Comparison of ENCODE assay signal across 8 mouse cellular contexts in genomic region chr11:42182825-42183152, GRCm38 (mm10). TPM values are rescaled to one million over a fixed set of nuclear protein-coding genes. Genes with fewer than 3 reads are reported as not detected.
DNase-seq lines count a peak whose midpoint lies in the region; ATAC-seq lines count a peak whose summit lies in the region.

Gene Gabra1 (minus strand): TSS chr11:42182930.

- H3K4me3 ChIP-seq in kidney, embryonic 15.5 days (replicated peaks): peak within 1 kb of the TSS; percentile 58
- peak within 1 kb of the TSS; percentile 60 for H3K4me3 ChIP-seq in heart, embryonic 16.5 days (ENCODE audit: low read length)
- peak within 1 kb of the TSS; percentile 44 for H3K4me3 ChIP-seq in limb, embryonic 11.5 days (ENCODE audit: low read depth, low read length)
- H3K4me3 ChIP-seq in neural tube, embryonic 15.5 days (replicated peaks): peak within 1 kb of the TSS; percentile 50

- ATAC-seq in kidney, embryonic 15.5 days (replicated peaks; ENCODE audit: low FRiP score): peak; percentile 87
- no peak; the same call in 1 of the 2 replicates for ATAC-seq in heart, embryonic 16.5 days (replicated peaks; ENCODE audit: extremely low read depth, insufficient read depth, low FRiP score)
- ATAC-seq in limb, embryonic 11.5 days (ENCODE audit: insufficient number of reproducible peaks, low FRiP score, low TSS enrichment, low read depth): peak; percentile 37; the same call in 1 of the 2 replicates
- peak; percentile 90 for ATAC-seq in neural tube, embryonic 15.5 days (ENCODE audit: low FRiP score)
- no peak for ATAC-seq in erythroblast, adult 5-6 weeks (replicated peaks; ENCODE audit: low FRiP score, poor library complexity, severe bottlenecking)

- peak within 1 kb of the TSS; percentile 87 for H3K4me2 ChIP-seq in kidney, embryonic 15.5 days
- peak within 1 kb of the TSS; percentile 88 for H3K4me2 ChIP-seq in heart, embryonic 16.5 days (ENCODE audit: low read depth, low read length)
- H3K4me2 ChIP-seq in limb, embryonic 11.5 days (ENCODE audit: low read depth, severe bottlenecking): peak within 1 kb of the TSS; percentile 73
- H3K4me2 ChIP-seq in neural tube, embryonic 15.5 days: peak within 1 kb of the TSS; percentile 90

- H3K9ac ChIP-seq in kidney, embryonic 15.5 days: peak within 1 kb of the TSS; percentile 60
- H3K9ac ChIP-seq in heart, embryonic 16.5 days (ENCODE audit: low read length): peak within 1 kb of the TSS; percentile 59
- H3K9ac ChIP-seq in limb, embryonic 11.5 days (ENCODE audit: low read length): peak within 1 kb of the TSS; percentile 43; the same call in 1 of the 2 replicates
- peak within 1 kb of the TSS; percentile 47 for H3K9ac ChIP-seq in neural tube, embryonic 15.5 days (replicated peaks)

- H3K4me1 ChIP-seq in kidney, embryonic 15.5 days: peaks cover 9% of the 10 kb centered on the region
- H3K4me1 ChIP-seq in heart, embryonic 16.5 days (ENCODE audit: control insufficient read depth, insufficient read depth, low read length): peaks cover 3% of the 10 kb centered on the region; the same call in 1 of the 2 replicates
- H3K4me1 ChIP-seq in limb, embryonic 11.5 days (ENCODE audit: control insufficient read depth, insufficient read depth, low read length): no peaks in the 10 kb centered on the region
- H3K4me1 ChIP-seq in neural tube, embryonic 15.5 days: peaks cover 15% of the 10 kb centered on the region; the same call in 1 of the 2 replicates

- peaks cover 20% of the 10 kb centered on the region for H3K27me3 ChIP-seq in kidney, embryonic 15.5 days
- H3K27me3 ChIP-seq in heart, embryonic 16.5 days (ENCODE audit: control insufficient read depth, insufficient read depth, low read length): peaks cover 7% of the 10 kb centered on the region
- 0 out of 2 replicates have a peak, but pooled peaks cover 2% of the 10 kb centered on the region for H3K27me3 ChIP-seq in limb, embryonic 11.5 days (ENCODE audit: control insufficient read depth, insufficient read depth, low read length)
- 0 out of 2 replicates have a peak, but pooled peaks cover 3% of the 10 kb centered on the region for H3K27me3 ChIP-seq in neural tube, embryonic 15.5 days (replicated peaks)

- DNase-seq in kidney, adult 11 months: no peak
- DNase-seq in cerebellum, adult 9-11 months: peak; percentile 69
- DNase-seq in limb, embryonic 11.5 days (ENCODE audit: low spot score): peak; percentile 41
- DNase-seq in urinary bladder, postnatal 14 days (ENCODE audit: low spot score): no peak

- H3K27ac ChIP-seq in kidney, embryonic 15.5 days: no peak within 1 kb of the TSS
- no peak within 1 kb of the TSS for H3K27ac ChIP-seq in heart, embryonic 16.5 days (ENCODE audit: low read length)
- H3K27ac ChIP-seq in limb, embryonic 11.5 days (replicated peaks; ENCODE audit: low read depth, low read length): no peak within 1 kb of the TSS
- peak within 1 kb of the TSS; percentile 74 for H3K27ac ChIP-seq in neural tube, embryonic 15.5 days (replicated peaks)

- WGBS in kidney, embryonic 15.5 days: 2% methylated on average over 13 of the region's 13 CpGs
- 3% methylated on average over 13 of the region's 13 CpGs for WGBS in heart, embryonic 16.5 days
- 3% methylated on average over 13 of the region's 13 CpGs for WGBS in limb, embryonic 11.5 days
- WGBS in neural tube, embryonic 15.5 days: under 1% methylated on average over 13 of the region's 13 CpGs

- no peaks in the 10 kb centered on the region for H3K9me3 ChIP-seq in kidney, embryonic 15.5 days (replicated peaks)
- no peaks in the 10 kb centered on the region for H3K9me3 ChIP-seq in heart, embryonic 16.5 days (replicated peaks; ENCODE audit: control insufficient read depth, low read length)
- no peaks in the 10 kb centered on the region for H3K9me3 ChIP-seq in limb, embryonic 11.5 days (ENCODE audit: control insufficient read depth, low read length)
- no peaks in the 10 kb centered on the region for H3K9me3 ChIP-seq in neural tube, embryonic 15.5 days (replicated peaks)

- H3K36me3 ChIP-seq in kidney, embryonic 15.5 days: no peaks in the 10 kb centered on the region
- no peaks in the 10 kb centered on the region for H3K36me3 ChIP-seq in heart, embryonic 16.5 days (ENCODE audit: control insufficient read depth, insufficient read depth)
- H3K36me3 ChIP-seq in limb, embryonic 11.5 days (ENCODE audit: control insufficient read depth, insufficient read depth, low read length): no peaks in the 10 kb centered on the region
- no peaks in the 10 kb centered on the region for H3K36me3 ChIP-seq in neural tube, embryonic 15.5 days

RNA-seq across cellular contexts. Expression of gene Gabra1, which starts in this region (rescaled TPM):
- 2.5 and 2.8 TPM in 2 replicates for polyA plus RNA-seq in kidney, embryonic 15.5 days (2015; fragmentation: Nextera tagmentation; extraction: Ambion mirVana)
- 0.79 and 1.0 TPM in 2 replicates for polyA plus RNA-seq in heart, embryonic 16.5 days (2015; fragmentation: Nextera tagmentation; extraction: Ambion mirVana)
- polyA plus RNA-seq in limb, embryonic 11.5 days (2014; fragmentation: Nextera tagmentation; extraction: Ambion mirVana): 0.37 and 0.52 TPM in 2 replicates
- 10.0 and 11.7 TPM in 2 replicates for polyA plus RNA-seq in neural tube, embryonic 15.5 days (2015; fragmentation: Nextera tagmentation; extraction: Ambion mirVana)
- total RNA-seq in erythroblast, adult 5-6 weeks (2015; ENCODE audit: low replicate concordance): not detected in 2 replicates
- total RNA-seq in erythroblast, adult 5-6 weeks (2017; ENCODE audit: low replicate concordance): not detected in 2 replicates

Comparison
In these comparisons a context has a peak if more than half of its experiments do, and no peak if none do; other contexts are left out.
1. Peak in DNase-seq, ATAC-seq, H3K4me3 ChIP-seq, H3K9ac ChIP-seq and H3K4me2 ChIP-seq in limb, embryonic 11.5 days; RNA of the gene not detected or under 1 TPM.
2. ATAC-seq: peak in kidney, embryonic 15.5 days (single experiment) and neural tube, embryonic 15.5 days (single experiment); none in heart, embryonic 16.5 days (single experiment) and erythroblast, adult 5-6 weeks (single experiment).
3. Peak in every context shown above with its lines, with median percentiles within 50 percentile points of each other: H3K4me2 ChIP-seq, H3K4me3 ChIP-seq and H3K9ac ChIP-seq.